Mouse (Mus musculus) megakaryocyte, embryonic 14.5 days (primary cell): ENCODE measurements around the gene Acaa1a.

Experiments
- FLI1 ChIP-seq: IDR thresholded peaks from 2 replicates; pipeline ENCODE4 v1.6.1; 2012; ENCODE audit warnings: low read length, inconsistent platforms, mixed read lengths
- GATA1 ChIP-seq: IDR thresholded peaks from 3 replicates; pipeline ENCODE4 v1.6.1; 2012; ENCODE audit warnings: mixed read lengths, low read length, inconsistent platforms, borderline replicate concordance

DNA sequence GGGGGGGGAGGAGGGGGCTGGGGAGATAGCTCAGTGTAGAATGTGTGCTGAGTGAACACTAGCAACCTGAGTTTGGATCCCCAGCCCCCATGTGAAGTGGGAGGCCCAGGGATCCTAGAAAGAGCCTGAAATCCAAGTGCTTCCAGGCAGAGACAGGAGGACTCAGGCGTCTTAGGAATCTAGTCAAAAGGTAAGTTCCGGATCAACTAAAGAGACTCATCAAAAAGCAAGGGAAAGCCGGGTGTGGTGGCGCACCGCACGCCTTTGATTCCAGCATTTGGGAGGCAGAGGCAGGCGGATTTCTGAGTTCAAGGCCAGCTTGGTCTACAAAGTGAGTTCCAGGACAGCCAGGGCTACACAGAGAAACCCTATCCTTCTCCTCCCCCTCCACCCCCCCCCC lies 19.0 kb upstream of the Acaa1a start:
- no peak for TF ChIP-seq GATA1
- no peak for TF ChIP-seq FLI1
